Mouse (Mus musculus) retina, adult 2 months (tissue): Measurements from ENCODE around the gene Coq10b.

Source experiments
- DNase-seq: peaks from one replicate; pipeline ENCODE4 v3.0.0-alpha.2; 2012; ENCODE audit warnings: low read depth, low spot score

Coq10b gene

DNA sequence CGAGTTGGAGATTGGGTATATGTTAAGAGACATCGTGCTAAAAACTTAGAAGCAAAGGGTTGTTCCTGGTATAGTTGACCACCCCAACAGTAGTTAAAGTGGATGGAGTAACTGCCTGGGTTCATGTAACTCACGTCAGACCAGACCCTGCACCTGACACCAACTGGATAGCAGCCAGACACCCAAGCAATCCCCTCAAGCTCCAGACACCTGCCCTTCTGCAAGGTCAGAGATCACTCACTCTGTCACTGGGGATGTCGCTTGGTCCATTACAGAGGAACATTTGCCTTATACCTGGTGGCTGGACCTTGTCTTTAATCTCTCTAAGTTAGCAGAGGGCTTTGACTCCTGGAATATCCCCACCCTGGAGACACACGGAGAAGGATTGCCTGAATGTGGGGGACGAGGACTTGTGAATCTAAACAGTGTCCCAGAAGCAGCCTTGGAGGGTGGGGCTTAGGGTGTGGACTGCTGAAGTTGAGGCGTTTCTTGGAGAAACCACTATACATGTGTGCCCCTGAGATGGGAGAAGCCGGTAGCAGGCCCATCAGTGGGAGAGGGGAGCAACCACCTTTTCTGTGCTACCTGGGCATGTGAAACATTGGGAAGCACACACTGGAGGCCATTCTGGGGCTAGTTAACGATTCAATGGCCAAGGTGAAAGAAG, 54.5 kb downstream of the Coq10b start:
- no peak for DNase-seq

DNA sequence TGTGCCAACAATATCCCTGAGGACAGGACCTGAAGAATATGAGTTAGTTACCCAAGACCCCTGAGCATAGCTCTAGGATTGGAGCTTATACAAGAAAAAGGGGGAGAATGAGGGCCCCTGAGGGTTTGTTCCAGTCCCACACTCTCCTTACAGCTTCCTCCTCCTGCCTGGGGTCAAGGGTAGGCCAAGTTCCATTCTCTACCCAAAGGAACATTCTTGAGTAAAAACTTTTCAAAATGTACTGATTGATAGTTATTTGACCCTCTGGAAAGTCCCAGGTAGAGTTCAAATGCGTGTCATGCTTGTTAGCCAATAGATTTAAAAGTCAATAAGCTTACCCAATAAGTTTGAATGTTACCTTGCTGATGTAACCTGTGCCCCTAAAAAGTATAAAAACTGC, 55.1 kb downstream of the Coq10b start:
- no peak for DNase-seq

DNA sequence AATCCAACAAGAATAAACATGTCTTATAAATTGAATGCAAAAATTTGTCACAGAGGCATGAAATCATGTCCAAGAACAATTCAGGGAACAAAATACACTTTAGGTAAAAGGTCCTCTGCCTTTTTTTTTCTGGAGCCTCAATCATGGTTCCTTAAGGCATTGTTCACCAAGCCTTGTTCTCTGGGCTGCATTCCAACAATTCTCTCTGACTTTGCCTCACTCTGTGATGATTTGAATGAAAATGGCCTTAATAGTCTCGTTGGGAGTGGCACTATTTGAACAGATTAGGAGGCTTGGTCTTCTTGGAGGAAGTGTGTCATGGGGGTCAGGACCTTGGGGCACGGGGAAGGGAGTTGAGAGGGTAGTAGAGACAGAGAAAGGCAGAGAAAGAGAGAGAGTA, 55.9 kb downstream of the Coq10b start:
- no peak for DNase-seq

DNA sequence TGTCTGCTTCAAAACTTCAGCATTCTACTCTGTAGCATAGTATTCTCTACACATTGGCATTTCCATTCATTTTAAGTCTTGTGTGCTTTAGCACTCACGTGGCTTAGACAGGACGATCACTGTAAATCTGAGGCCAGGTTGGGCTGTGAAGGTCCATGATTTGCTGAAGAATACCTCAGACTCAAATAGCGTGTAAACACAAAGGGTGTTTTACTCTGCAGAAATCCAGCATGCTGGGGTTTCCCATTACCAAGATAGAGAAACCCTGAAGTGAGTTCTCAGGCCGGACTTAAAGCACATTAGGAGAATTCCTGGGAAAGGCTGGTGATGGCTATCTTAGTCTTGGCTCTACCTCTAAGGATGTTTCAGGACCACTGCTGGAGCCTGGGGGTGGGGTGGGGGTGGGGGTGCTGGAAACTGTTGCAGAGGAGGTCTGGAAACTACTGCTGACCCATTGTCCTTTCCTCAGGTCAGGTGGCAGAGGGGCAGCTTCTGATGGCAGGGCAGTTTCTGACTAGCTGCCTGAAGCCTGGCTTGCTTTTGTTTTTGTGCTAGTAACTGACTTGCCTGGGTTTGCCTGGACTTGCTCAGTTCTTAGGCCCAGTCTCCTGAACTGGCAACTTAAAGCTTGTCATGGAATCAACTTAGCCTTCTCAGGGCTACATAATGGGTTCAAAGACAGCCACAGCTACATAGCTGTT, 56.6 kb downstream of the Coq10b start:
- no peak for DNase-seq
